Mouse (Mus musculus) heart, adult 18-20 months (tissue): ENCODE measurements around the gene Usp31. TPM values are rescaled to one million over a fixed set of nuclear protein-coding genes. Genes with fewer than 3 reads are reported as not detected.

Source experiments
- DNase-seq, 2 experiments: peaks; one replicate each; pipeline ENCODE4 v3.0.0; 2021 to 2022; ENCODE audit warnings: mixed read lengths in 1 of 2
- long read RNA-seq, 2 experiments: library from polyadenylated mRNA; stranded (forward); transcript quantifications; one replicate each; pipeline ENCODE4 v2.0.0; 2021
- total RNA-seq, 2 experiments: library from RNA; stranded (reverse); gene quantifications; 2 replicates each; pipeline ENCODE4 v1.2.3; 2021

Usp31 gene
- 10 to 100 TPM in 1 of 2 experiments, 1 to 10 TPM in 1; 9.6 to 10.0 TPM for total RNA-seq
- long read RNA-seq, experiment 1, partial matches to known transcripts, result 1 of 4 reads
- long read RNA-seq, experiment 1, other reads (novel, unspliced or antisense), result 3 of 4 reads
- long read RNA-seq, experiment 2, partial matches to known transcripts, result 0 of 2 reads
- long read RNA-seq, experiment 2, other reads (novel, unspliced or antisense), result 2 of 2 reads

DNA sequence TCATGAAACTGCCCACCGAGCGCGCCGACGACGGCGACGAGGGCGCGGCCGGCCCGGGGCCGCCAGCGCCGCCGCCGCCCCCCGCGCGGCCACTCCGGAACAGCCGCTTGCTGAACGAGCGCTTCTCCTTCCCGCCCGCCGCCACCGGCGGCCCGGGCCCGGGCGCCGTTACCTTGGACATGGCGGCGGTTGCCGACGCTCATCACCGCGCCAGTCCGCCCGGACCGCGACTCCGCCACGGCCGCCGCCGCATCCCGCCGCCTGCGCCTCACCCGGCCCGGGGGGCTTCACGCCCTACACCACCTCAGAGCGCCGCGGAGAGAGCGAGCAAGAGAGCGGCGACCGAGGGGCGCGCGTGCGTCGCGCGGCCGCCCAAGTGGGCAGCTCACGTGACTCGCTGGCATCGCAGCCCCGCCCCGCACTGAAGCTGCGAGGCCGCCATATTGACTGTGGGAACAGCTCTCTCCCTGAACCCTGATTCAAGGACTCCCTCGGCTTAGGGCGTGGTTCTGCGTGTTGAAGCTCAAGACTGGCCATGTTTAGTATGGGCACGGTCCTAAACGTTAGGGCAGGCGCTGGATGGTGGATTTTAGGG lies at the start of gene Usp31:
Gene Usp31, minus strand, starts transcription at position 181 of the 595 bp plus-strand sequence.
- DNase-seq, result peak; percentile 97

DNA sequence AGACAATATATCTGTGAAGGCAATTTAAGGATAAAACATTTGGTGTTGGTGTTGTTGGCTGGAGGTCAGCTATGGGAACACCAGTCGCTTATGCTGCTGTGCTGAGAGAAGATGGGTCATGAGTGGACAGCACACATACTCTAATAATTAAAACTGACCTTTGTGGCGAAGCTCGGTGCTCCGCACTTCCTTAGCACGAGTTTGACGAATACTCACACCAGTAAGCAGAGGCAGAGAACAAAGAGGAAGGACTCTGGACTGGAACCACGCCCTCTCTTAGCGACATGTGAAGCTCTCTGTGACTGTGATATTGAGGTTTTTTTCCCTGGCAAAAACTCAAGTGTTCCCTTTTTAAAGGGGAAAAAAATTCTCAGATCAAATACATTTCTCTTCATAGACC lies 47.7 kb upstream of the Usp31 start:
- DNase-seq, result no peak

DNA sequence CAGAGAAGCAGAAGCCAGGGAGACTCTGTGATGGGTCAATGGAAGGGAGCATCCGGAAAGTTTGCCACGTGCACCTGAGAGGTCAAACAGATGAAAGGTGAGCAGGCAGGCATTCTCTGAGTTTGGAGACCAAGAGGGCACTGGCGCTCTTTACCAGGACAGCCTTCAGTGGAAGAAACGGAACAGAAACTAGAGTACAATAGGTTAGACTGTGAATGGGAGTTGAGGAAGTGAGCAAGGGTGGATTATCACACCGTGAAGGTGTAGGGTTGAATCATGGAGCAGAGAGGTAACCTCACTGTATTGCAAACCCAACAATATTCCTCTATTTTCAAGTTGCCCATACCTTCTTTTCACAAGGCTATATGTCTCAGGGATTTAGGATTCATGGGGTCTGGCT lies 43.2 kb upstream of the Usp31 start:
- no peak for DNase-seq

DNA sequence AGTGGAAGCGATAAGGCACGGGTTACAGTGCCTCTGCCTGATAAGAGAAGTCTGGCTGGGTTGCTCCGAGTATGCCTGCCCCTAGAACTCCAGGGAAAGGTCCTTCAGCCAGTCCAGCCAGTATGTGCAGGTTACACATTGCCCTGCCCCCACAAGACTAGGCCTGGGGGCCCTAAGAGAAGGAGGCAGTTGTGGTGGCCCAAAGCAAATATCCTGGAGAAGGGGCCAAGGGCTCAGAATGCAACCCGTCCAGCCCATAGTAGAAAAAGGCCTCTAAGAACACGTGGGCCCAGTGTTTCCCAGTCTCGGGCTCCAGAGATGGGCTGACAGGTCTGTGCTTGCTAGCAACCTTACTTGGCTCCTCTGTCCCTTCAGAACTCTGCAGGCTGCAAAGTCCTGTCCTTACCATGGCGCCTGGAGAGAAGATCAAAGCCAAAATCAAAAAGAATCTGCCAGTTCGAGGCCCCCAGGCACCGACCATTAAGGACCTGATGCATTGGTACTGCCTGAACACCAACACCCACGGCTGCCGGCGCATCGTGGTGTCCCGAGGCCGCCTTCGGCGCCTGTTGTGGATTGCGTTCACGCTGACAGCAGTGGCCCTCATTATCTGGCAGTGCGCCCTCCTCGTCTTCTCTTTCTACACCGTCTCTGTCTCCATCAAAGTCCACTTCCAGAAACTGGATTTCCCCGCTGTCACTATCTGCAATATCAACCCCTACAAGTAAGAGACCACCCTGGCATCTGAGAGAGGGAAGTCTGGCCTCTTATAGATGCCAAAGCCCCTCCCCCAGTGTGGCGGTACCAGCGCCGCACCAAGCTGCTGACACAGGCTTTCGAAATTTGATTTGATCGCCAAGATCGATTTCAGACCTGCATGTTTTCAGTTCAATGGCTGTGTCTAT lies 30.7 kb upstream of the Usp31 start:
- DNase-seq, result no peak

DNA sequence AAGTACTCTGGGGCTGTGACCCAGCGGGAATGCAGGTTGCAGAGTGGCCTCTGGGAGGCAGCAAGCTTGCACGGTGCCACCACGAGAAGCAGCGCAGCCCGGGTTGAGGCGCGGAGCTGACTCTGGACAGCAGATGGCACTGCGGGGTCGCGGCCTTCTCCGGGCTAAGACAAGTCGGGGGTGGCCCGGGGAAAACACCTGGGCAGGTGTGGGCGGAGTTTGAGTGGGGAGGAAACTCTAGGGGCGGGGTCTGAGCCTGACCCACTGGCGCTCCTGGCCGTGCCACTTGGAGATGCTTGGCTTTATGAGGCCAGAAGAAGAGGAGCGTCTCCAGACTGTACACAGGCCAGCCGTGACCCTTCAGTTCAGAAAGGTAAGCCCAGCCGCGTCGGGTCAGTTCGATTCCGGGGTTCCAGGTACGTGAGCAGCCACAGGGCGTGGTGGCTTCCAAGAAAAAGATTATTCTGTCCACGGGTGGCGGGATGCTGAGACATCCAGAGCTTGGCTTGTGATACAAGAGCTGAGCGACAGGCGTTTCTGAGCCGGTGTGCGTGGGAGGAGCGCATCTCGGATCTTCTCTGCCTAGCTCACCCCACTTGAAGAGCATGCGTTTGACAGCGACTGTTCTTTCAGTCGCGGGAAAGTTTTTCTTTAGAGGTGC lies 27.2 kb upstream of the Usp31 start, which contains the start of gene Scnn1g:
Gene Scnn1g, plus strand, starts transcription at position 309 of the 661 bp plus-strand sequence.
- peak; percentile 62 to 79 for DNase-seq

DNA sequence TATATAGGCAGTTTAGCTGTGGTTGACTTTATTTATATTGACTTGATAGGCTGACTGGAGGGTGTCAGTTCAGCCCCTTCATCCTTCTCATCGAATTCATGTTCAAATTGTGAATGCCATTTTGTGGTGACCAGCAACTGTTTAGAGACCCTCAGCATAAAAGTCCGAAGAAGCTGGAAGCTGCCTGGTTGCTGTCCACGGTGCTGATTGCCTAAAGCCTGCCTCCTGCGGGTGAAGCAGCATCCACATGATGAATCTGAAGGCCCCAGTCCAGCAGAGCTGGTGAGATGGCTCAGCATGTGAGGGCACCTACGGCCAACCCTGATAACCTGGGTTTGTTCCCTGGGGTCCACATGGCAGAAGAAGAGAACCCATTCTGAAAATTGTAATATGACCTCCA lies 23.2 kb upstream of the Usp31 start:
- peak; percentile 2 to 48 for DNase-seq

DNA sequence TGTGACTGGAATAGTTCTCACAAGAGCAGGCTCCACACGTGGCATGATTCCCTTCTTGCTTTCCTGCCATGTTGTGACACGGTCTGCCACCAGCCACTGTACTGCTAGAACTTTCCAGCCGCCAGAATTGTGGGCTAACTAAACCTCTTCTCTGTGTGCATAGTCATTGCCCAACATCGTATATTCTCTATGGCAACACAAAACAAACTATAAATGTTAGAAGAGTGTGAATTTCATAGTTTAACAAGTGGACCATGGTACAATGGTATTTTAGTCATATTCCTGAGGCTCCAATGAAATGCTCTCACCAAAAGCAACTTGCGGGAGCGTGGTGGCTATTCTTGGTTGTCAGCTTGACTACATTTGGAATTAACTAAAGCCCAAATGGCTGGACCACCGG lies 10.0 kb upstream of the Usp31 start:
- DNase-seq, result no peak

DNA sequence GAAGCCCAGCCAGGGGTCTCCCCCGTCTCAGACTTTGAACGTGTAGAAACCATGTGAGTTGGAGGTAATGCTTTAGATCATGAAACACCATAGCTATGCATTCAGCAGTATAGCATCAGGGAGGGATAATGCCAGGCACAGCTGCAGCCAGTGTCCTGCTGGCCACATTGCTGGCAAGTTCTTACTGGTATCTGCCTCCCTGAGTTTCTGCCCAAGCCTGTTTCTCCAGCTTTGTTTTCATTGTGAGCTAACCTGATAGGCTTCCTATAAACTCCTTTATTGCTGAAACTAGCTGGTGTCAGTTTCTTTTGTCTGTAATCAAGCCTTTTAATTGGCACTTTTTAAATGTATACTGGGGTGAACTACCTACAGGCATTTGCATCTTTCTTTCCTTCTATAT lies 4.1 kb upstream of the Usp31 start:
- no peak for DNase-seq

DNA sequence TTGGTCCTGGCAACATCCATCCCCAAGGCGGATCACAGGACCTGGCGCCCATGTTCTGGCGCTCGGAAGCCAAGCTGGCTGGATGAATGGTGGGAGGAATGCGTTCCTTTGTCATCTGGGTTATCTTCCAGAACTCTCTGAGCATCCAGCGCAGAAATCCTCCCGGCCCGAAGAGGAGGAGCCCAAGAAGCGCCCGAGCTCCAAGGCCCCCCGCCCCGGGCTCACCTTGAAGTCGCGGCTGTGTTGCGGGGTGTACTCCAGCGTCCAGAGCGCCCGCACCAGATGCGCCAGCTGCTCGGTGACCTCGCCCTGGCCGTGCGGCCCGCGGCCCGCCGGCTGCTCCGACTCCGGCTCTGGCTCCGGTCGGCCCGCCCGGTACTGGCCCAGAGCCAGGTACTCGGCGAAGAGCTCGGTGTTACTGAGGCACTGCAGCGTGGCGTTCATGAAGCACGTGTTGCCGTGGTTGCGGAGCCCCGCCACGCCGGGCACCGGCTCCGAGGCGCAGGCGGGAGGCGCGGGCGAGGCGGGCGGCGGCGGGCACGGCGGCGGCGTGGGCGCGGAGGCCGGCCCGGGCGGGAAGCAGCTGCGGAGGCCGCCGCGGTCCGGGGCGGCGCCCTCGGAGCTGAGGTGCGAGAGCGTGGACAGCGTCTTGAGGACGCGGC lies 511 bp downstream of the Usp31 start:
- peak; percentile 59 to 66 for DNase-seq

DNA sequence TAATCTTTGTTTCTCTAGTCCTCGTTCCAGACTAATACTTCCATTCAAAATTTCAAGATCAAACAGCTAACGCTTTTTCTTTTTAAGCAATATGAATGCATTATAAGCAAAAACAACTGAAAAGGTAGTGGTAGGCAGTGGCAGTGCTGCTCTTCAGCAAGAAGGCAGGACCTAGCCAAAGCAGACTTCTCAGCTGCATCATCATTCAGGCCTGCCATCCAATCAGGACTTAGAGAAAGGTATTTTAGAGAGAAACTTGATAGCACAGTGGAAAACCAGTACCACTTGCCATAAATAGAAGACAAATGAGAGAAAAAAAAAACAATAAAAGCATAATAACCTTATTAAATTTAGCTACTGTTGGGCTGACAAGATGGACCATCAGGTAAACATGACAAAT lies 2.0 kb downstream of the Usp31 start:
- no peak for DNase-seq

DNA sequence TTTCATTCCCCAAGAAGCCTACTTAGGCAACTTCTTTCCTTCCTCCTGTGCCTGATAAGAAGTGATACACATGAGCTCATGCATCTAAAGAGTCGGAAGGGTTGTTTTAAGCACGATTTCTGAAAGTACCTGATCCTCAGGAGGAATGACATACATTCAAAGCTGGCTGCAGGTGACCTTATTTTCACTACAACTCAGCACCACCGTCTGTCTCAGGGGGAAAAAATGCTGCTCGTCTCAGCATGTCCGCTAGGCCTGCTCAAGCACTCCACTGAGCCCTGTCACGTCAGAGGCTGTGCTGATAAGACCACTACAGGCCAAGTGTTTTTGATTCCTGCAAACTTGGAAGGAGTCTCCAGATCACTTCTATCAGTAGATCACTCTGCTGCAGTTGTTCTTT lies 5.1 kb downstream of the Usp31 start:
- no peak for DNase-seq

DNA sequence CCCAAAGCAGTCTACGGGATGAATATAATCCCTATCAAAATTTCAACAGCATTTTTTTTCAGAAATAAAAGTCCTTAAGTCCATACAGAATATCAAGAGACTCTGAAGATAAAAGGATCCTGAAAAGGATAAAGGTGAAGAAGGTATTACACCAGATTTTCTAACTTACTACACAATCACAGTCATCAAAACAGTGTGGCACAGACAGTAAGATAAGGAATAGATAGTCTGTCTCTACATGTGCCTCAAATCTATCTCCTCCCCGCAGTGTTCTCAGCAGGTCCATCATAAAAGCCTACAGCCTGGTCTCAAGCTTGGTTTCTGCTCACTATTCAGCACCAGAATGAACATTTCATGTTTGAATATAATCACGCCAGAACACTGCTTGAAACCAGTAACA lies 6.6 kb downstream of the Usp31 start:
- no peak for DNase-seq

DNA sequence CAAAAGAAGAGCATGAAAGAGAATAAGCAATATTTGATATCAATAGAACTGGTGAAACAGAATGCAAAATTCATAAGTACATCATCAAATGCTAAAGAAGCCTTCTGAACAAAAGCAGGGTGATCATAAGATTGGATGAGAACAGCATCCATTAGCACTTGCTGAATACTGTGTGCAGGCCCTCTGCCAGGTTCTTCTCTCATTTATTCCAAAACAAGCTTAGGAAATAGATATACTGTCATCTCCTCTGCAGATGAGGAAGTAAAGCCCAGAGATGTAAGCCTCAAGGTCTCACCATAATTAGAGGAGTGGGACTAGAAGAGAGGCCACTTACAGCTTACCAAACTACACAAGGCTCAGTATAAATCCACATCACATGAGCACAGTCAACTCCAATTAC lies 7.8 kb downstream of the Usp31 start:
- no peak for DNase-seq

DNA sequence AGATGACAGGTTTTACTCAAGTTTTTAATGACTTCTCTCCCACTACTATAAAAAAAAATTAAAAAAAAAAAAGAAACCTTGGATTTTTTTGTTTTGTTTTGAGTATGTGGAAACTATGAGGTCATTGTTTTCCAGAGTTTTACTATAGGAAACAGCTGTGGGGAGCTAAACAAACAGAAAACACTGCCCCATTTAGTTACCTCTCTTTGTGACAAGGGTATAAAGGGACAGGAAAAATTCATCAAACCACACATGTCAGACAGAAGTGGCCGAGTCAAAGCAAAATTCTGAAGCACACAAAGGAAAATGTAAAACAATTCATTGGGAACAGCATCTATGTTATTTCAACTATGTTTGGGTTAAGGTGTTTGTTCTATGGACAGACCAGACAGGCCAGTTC lies 9.5 kb downstream of the Usp31 start:
- DNase-seq, result no peak

DNA sequence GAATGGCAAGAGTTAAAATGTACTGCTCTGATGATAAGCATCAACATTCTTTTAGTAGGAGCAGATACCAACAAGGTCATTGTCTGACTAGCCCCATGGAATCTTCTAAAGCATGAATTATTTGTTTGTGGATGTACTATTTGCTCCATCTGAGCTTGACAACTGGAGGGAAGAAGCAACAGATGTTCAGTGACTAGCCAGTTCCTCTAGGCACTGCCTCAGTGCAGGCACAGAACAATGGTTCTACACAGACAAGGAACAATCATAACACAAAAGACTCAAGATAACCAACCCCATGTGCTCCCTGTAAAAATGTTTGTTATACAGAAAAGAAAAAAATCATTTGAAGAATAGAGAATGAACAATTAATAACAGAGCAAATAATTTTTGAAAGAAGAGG lies 9.9 kb downstream of the Usp31 start:
- DNase-seq, result no peak

DNA sequence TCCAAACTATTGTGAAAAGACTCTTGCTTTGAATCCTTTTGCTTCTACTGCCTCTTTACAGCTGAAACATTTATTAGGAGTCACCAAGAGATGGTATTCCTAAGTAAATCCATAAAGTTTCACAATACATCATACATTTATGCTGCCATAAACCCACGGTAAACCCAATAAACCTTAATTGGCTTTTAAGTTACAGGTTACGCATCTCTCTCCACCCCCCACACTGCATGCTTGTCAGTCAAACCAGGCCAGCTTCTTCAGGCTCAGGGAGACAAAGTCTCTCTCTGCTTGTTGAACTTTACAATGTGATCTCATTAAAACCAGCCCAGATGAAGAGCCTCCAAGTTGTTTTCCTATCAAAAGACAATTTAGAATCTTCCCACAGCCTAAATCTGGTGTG lies 15.2 kb downstream of the Usp31 start:
- no peak for DNase-seq

DNA sequence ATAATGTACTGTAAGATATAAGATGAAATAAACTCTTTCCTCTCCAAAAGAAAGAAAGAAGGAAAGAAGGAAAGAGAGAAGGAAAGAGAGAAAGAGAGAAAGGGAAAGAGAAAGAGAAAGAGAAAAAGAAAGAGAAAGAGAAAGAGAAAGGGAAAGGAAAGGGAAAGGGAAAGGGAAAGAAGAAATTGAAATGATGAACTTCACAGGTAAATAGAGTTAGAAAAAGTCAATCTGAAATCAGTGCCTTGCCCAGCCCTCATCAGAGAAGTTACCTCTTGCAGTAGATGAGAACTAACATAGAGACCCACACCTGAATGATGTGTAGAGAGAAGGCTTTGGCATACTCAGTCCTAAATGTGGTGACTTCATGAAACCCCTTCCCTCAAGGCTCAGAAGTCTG lies 17.7 kb downstream of the Usp31 start:
- DNase-seq, result no peak

DNA sequence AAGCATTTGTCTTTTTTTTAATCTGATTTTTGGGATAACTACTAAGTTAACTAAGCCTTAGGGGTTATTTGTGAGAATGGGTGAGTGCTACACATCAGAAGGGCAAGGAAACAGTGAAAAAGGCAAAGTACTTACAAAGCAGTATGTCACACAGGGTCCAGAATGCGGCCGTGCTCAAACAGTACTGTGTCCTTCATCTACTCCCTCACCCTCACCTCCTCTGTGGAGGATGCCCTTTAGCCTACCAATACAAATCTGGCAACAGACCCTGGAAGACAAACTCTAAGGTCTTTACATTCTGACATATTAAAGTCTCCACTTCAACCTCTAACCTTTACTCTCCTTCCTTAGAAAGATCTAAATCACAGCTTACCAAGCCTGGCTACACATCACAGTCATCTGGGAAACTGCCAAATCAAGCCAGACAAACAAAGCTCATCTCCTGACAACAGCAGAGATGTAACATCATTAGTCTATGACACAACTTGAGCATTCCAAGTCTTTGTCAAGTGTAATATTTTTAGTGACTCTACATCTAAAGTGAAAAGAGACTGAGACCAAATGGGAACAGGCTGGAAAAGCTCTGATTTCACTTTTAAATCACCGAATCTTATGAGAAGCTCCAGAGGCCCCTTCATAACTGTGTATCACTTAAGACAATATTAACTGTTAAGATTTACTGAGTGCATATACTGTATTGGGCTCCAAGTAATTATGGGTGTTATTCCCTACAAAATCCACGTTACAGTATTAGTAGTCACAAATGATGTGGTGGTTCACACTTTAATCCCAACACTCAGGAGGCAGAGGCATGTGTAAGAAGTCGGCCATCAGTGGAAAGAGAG lies 21.7 kb downstream of the Usp31 start:
- DNase-seq, result no peak

DNA sequence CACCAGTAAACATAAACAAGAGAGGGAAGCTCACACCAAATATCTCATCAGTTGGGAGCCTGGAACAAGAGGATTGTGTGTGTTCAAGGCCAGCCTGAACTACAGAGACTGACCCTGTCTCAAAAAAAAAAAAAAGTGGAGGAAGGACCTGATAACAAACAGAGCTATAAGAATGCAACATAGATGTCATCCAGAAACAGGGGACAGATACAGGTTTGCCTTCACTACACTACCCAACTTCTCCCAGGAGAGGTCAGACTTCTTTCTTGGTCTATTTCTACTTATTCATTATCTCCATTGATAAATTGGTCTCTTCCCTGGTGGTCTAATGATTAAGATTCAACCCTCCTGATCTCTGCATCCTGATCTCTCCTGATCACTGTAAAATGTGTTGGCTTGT lies 25.9 kb downstream of the Usp31 start:
- no peak for DNase-seq

DNA sequence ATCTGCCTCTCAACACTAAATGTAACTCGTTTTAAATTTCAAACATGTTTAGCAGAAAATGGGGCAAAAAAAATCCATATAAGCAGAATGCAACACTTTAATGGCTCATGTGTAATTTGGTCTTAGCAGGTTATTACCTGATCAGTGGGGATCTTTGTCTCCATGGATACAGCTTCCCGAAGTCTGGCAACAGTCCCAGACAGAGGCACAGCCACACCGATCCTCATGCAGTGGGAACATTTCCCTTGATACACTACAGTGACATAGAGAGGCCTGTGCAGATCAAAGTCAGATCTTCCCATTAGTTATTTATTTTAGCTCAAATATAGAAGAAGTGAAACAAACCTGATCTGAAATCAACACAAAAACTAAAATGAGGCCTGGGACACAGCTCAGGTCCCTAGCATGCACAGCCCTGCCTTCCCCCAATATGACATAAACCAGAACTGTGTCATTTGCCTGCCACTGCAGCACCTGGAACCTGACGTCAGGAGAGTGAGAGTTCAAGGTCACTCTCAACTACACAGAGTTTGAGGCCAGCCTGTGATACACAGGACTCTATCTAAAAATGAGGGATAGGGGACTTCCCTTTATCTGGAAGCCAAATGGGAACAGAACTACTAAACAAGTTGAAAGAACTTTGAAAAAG lies 29.8 kb downstream of the Usp31 start:
- no peak for DNase-seq

DNA sequence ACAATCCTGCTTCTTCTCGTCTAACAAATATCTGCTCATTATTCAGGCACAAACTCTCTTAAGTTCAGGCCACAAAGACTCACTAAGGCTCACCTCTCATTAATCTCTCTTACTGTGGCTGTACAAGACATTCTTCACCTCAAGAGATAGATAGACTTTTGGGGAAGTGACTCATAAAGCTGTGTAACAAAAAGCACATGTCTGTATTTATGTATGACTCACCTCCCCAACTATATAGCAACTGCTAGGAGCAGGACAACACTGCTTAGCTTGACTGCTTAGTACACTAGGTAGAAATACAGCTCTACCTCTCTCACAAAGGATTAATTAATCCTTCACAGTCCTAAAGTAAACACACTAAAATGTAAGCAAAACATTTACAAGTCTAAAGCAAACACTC lies 46.3 kb downstream of the Usp31 start:
- no peak for DNase-seq
